22 mouse cellular contexts compared by ENCODE assay signal in the genomic region with DNA sequence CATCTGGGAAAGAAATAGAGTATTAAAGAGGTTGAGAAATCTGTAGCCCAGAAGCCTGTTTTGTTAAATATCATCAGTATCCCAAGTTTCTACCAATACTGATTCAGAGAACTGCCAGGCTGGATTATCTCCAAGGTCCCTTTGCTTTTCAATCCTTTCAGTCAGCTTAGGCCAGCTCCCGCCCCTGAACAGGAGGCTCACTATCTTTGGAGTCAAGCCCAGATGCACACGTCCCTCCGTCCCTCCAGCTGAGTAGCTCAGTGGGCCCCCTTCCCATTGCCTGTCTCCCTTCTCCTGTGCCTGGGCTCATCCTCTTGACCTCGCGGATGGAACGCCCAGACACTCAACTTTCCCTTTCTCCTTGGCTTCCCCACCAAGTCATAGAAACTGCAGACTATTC. TPM values are rescaled to one million over a fixed set of nuclear protein-coding genes. Genes with fewer than 3 reads are reported as not detected.
"Had no signal": no experiment of that assay in that cellular context is flagged by ENCODE, and none has a peak within 500 bp of the region (broad histone marks: within the 10 kb centered on the region; RNA-seq: fewer than 3 reads in every experiment).

No protein-coding gene starts in this region.

- H3K4me3 ChIP-seq: layer of hippocampus, adult 2 months; left cerebral cortex, adult 2 months; limb, embryonic 12.5 days; limb, embryonic 15.5 days; lung, embryonic 15.5 days; midbrain, embryonic 12.5 days; midbrain, embryonic 15.5 days; myocyte; neural tube, embryonic 13.5 days; stomach, embryonic 15.5 days had no signal

- H3K27me3 ChIP-seq: limb, embryonic 15.5 days; lung, embryonic 15.5 days; midbrain, embryonic 15.5 days; stomach, embryonic 15.5 days had no signal

- H3K9me3 ChIP-seq: limb, embryonic 12.5 days; limb, embryonic 15.5 days; lung, embryonic 15.5 days; midbrain, embryonic 12.5 days; midbrain, embryonic 15.5 days; neural tube, embryonic 13.5 days; stomach, embryonic 15.5 days had no signal

- H3K36me3 ChIP-seq: limb, embryonic 12.5 days; limb, embryonic 15.5 days; lung, embryonic 15.5 days; midbrain, embryonic 12.5 days; midbrain, embryonic 15.5 days; neural tube, embryonic 13.5 days; stomach, embryonic 15.5 days had no signal

- H3K9ac ChIP-seq: limb, embryonic 12.5 days; limb, embryonic 15.5 days; liver, embryonic 14.5 days; liver, postnatal 0 days; lung, embryonic 15.5 days; midbrain, embryonic 12.5 days; midbrain, embryonic 15.5 days; neural tube, embryonic 13.5 days; stomach, embryonic 15.5 days had no signal

- ATAC-seq: liver, postnatal 0 days; midbrain, embryonic 15.5 days had no signal

- H3K4me2 ChIP-seq: limb, embryonic 12.5 days; limb, embryonic 15.5 days; liver, embryonic 11.5 days; lung, embryonic 15.5 days; midbrain, embryonic 12.5 days; midbrain, embryonic 15.5 days; neural tube, embryonic 13.5 days; stomach, embryonic 15.5 days had no signal

- DNase-seq: liver, postnatal 0 days; retina, postnatal 1 day; right cerebral cortex, postnatal 25 days; spleen, adult 18-20 months; thymus, postnatal 25 days had no signal

- H3K27ac ChIP-seq: kidney, postnatal 0 days; layer of hippocampus, adult 2 months; left cerebral cortex, adult 2 months; limb, embryonic 12.5 days; limb, embryonic 15.5 days; liver, embryonic 14.5 days; lung, embryonic 15.5 days; midbrain, embryonic 12.5 days; midbrain, embryonic 15.5 days; neural tube, embryonic 13.5 days; stomach, embryonic 15.5 days had no signal

RNA-seq across cellular contexts. Expression of a gene that starts 35.5 kb away (rescaled TPM):
- total RNA-seq: megakaryocyte progenitor cell, adult 5-6 weeks; megakaryocyte-erythroid progenitor cell, adult 5-6 weeks; monocyte, adult 5-6 weeks; neutrophil, adult 5-6 weeks had no signal
